Mouse (Mus musculus): Measurements from ENCODE around the gene Kpna2.

- TF ChIP-seq POLR2A (IDR thresholded peaks at IDR 0.05; ENCODE audit: low read depth, low read length): no peak
- no peak for TF ChIP-seq CTCF (IDR thresholded peaks at IDR 0.05; ENCODE audit: extremely low read depth, insufficient read depth, insufficient read length, insufficient replicate concordance)
Measured at GRCm38 (mm10) chr11:107041396-107041795, 42.1 kb upstream of the Kpna2 start.
